Mouse (Mus musculus): ENCODE data around the gene Kcna10.
A peak's percentile ranks its signal among the peaks of the same experiment; 100 is the strongest.

Gene Kcna10

DNA sequence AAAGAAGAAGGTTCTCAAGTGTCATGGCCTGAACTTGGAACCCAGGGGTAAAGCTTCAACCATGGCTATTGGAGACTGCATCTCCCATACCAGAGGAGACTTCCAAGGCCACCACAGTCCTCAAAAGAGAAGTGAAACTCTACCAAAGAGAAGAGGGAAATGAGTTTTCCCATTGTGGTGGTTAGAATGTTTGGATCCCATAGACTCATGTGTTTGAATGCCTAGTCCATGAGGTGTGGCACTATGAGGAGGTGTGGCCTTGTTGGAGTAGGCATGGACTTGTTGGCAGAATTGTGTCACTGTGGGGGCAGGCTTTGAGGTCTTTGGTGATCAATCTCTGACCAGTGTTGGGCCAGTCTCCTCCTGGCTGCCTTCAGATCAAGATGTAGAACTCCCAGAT lies 22.3 kb downstream of the Kcna10 start:
- no peak for DNase-seq

DNA sequence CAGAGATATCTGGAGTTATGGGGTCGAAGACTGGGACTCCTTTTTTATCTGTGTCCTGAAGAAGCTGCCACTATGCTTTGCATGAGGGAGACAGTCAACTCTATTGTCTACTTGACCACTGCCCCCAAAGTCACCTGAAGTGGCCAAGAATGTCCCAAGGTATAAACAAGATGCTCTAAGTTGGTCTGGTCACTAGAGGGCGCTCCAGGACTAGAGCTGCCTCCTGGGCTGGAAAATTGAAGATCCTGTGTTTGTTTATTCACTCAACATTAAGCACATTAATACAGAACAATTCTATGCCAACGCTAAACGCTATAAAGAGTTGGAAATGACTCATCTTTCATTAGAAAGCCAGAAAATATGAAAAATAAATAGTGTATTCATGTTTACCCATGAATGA lies 23.1 kb downstream of the Kcna10 start:
- peak; percentile 74 for DNase-seq

DNA sequence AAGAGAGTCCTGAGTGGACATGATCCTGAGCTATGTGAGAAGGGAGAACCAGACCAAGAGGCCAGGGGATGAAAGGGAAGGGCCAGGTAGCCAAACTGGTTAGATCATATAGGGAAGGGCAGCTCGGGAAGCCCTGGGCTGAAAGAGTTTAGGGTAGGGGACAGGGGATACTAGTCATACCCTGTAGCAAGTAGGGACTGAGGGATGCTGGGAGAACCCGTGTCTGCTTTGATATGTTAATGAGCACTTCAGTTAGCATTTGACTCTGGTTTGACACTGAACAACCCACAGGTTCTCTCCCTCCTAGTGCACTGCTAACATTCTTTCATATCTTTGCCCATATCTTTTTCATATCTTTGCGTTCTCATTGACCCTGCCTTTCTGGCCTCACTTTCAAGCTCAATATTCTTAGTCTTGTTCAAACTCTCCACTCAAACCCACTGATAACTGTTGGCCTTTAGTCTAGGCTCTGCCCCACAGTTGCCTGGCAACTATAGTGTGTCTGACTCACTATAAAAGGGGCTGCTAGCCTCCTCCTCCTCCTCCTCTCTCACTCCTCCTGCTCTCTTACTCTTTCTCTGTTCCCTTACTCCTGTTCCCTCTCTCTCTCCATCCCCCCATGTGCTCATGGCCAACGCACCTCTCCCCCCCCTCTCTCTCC lies 23.8 kb downstream of the Kcna10 start:
- no peak for DNase-seq

DNA sequence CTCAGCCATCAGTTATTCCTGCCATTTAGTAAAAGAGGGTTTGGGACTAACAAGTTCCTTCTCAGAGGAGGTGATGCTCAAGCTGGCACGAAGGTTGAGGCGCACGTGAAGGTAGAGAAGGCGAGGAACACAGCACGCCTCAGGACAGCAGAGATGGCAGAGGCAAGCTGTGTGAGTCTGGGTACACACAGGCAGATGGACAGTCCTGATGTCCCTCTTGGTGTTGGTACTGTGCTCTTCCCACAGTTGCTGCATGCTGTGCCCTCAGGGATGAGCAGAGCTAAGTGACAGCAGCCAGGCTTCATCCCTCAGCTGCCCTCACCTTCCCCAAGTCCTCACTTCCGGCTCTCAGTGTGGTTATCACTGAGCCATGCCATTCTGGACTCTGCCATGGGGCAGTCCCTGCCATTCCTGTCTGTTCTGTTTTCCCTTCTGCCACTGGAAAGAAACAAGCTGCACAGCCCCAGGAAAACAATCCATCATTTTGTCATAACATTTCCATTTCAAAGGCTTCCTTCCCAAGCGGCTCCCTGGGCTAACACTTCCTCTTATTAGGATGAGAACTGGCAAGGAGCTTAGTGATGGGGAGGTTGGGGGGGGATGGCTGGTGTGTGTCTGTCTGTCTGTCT lies 24.9 kb downstream of the Kcna10 start:
- DNase-seq = peak; percentile 18

DNA sequence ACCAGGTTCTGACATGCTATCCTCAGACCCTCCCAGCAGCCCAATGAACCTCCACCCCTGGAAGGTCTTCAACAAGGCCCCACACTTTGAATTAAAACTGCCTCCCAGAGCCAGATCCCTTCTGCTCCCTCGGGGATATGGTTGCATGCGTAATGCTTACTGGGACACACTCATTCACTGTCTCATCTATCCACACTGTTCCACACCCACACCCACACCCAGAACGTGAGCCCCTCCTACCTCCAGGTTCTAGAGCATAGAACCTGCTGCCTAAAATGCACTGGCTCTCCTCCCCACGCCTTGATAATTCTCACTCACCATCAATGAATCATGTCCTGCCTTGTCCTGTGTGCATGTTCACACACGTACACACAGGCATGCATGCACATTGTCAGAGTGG lies 31.8 kb downstream of the Kcna10 start:
- DNase-seq = no peak

DNA sequence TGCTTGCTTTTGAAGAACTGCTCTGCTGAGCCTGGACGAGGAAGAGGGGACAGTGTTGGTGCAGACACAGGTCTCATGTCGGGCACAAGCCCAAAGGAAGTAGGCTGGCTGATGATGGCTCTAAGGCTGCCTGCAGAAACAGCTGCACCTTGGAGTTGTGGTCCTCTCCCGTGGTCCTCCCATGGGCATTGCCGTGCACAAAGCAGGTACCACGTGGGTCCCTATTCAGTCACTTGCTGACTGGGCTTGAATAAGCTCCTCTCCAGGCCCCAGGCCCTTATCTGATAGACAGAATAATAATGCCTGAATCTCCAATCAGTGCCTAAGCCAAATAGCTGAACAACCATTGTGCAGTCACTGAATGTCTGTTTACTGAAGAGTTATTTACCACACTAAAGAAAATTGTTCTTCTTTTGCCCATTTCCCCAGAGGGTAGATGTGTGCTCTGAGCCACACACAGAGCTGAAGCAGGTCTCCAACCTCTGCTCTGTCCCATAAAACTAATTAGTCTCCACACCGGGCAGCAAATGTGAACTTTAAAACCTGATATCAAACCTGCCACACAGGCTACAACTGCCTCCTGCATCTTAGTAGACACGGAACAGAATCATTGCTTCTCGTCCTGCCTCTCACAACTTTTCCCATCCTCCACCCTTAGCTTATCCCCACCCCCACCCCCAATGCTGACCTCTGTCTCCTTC lies 33.7 kb downstream of the Kcna10 start:
- DNase-seq = no peak

DNA sequence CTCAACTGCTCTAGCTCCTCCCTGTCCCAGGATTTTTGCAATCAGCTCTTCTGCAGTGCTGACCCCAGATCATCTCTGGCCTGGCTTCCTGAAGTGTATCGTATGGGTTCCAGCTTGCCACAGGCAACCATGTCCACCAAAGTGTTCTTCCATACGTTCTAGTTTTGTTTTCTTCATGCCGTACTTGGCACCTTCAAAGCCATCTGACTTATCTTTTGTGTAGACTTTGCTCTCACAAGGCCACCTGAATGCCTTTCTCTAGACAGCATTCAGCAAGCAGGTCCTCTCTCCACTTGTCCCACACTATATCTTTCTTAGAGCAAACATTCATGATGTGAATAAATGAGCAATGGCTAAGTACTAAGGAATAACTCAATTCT lies 34.2 kb downstream of the Kcna10 start:
- DNase-seq = no peak

DNA sequence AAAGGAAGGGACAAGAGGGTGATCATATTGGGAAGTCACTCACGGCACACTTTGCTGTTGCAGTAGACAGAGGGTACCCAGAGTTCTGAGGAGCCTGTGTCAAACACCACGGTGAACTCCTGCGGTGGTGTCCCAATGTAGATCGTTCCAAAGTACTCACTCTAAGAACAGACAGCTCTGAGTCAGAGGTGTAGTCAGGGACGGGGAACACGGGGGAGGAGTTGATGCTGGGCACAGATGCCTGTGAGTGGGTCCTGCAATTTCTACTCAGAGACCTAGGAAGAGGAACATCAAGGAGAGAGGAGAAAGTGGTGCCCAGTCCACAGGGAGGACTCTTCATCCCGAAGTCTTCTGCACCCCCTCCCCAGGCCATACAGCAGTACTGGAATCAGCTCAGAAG lies 35.7 kb downstream of the Kcna10 start:
- DNase-seq = no peak

DNA sequence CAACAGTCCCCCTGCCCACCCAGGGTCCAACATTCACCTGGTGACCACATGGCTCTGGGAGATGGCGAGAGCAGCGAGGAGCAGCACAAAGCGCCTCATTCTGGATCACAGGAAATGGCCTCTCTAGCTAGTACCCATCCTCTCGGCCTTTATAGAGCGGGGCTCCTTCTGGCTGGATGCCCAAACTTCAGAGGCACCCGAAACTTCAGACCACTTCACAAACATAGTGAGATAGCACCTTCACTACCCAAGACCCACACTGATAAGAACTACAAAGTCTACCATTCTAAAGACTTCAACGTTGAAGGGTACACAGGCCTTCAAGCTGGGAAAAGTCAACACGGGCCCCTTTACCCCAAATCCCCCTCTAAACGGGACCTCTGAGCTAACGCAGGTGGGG lies 38.8 kb downstream of the Kcna10 start, which contains the start of gene Cym:
Gene Cym (minus strand): TSS at position 125 of the 400 bp plus-strand sequence.
- no peak for DNase-seq

DNA sequence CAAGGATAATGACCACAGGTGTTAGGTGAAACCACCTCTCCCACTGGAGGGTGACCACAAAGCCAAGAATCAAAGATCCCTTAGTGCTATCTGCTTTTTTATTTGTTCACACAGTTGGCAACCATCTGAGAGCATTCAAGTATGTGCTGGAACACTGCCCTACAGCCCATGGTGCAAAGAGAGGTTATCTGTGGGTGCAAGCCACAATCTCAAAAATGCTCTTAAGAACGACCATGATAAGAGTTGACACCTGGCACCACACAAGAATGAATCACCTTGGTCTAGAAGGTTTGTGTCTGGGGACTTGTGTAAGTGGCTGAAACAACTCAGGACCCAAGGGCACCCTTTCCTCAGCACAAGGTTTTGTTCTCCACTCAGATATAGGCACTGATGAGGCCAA lies 40.4 kb downstream of the Kcna10 start:
- DNase-seq = peak; percentile 17

DNA sequence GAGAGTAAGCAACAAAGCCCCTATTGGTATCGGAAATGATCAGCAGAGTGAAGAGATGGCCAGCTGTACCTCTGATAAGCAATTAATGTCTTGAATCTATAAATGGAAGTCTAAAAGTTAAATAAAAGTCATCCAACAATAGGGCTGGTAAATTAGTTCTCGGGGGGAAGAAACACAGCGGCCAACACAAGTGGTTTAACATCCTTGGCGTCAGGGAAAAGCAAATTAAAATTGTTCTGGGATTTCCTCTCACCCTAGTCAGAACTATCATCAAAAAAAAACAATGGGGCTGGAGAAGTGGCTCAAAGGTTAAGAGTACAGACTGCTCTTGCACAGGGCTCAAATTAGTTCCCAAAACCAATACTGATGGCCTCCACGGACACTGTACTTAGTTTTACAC lies 43.0 kb downstream of the Kcna10 start:
- DNase-seq = no peak

DNA sequence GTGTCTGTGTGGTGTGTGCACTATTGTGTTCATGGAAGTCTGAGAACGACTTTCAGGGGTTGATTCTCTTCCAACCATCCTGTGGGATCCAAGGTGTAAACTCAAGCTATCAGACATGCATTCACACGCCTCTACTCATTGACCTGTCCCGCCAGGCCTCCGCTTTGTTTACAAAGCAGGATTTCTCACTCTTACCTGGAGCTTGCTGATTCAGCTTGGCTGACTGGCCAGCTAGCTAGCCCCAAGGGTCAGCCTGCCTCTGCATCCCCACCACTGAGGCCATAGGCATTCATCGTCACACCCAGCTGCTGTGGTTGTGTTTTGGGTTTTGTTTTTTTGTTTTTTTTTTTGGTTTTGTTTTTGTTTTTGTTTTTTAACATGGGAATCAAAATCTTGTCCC lies 46.4 kb downstream of the Kcna10 start:
- DNase-seq = no peak

DNA sequence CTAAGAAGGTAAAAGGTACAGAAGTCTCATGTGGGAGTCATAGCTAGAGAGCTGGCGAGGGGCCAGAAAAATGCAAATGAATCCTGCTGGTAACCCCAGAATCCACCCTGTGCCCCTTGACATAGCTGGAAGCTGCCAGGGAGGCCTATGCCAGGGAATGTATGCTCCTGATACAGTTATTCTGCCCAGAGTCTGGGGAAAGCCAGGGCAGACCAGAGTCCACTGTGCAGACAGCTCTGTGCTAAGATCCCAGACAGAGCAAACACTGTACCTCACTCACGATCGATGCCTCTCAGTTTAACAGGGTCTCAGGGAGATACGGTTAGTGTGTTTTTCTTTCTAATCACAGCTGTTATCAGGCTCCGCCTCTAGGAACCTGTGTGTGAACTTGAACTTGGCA lies 47.0 kb downstream of the Kcna10 start:
- no peak for DNase-seq

DNA sequence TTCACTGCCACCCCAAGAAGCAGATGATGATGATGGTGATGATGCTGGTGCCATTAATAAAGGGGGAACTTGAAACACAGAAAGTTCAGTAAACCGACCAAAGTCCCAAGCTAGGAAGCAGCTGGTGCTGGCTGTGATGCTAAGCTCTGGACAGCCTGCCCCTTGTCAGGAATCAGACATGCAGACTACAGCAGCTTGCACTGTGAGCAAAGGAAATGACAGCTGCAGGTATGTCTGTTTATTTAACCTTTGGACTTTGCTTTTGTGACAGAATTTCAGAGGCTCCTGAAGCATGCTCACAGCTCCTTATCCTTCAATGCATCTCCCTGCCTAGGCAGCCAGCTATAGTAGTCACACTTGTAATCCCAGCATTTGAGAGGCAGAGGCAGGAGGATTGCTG lies 47.7 kb downstream of the Kcna10 start, which contains the start of gene A630076J17Rik:
Gene A630076J17Rik (plus strand): TSS at position 88 of the 400 bp plus-strand sequence.
- DNase-seq = no peak

DNA sequence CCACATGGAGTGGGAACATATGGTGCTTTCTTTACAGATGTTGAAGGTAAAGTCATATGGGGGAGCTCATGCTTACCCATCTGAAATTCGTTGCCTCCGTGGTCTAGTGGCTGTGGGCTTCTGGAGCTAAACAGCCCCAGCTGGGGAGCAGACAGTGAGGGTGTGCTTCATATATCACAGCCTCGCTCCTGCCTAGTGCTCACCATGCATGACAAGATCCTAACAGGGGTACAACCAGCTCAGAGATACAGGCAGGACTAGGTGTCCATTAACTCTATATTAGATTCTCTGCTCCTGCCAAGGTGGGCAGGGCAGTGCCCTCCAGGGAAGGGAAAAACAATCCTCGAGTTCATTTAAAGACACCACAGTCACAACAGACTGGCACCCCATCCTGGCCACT lies 48.3 kb downstream of the Kcna10 start:
- no peak for DNase-seq

DNA sequence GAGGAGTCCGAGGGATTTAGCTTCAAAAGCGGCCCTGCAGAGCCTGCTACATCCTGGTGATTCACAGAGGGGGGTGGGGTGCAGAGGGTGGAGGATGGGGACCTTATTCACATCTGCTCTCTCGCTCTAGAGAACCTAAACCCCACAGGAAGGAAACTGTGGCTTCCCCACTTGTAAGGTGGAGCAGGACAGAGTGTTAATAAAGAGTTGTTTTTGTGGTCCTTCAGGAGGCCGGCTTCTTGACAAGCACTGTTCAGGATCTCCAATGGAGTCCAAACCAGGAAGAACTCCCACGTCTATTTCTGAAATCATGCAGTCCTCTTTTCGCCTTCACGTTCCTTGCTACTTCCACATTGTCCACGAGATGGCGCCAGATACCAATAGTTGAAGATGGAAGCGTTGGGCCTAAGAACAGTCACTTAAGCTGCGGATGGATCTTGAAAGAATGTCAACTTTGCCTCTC lies 50.5 kb downstream of the Kcna10 start:
- DNase-seq = peak; percentile 86

DNA sequence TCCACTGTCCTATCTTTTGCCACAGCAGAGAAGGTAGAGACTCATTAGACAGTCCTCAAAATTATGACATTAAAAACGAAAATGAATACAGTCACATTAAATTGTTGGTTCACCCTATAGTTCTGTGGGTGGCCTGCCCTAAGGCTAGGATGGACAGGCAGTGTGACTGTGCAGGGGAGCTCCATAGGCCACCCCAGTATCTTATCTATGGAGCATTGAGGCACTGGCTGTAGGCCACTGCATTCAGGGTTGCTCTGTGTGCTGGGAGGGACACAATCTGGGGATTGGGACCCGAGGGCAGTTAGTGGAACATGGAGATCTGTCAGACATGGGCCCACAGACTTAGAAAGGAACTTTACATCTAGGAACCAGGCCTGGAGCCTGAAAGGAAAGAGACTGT lies 51.1 kb downstream of the Kcna10 start:
- no peak for DNase-seq

DNA sequence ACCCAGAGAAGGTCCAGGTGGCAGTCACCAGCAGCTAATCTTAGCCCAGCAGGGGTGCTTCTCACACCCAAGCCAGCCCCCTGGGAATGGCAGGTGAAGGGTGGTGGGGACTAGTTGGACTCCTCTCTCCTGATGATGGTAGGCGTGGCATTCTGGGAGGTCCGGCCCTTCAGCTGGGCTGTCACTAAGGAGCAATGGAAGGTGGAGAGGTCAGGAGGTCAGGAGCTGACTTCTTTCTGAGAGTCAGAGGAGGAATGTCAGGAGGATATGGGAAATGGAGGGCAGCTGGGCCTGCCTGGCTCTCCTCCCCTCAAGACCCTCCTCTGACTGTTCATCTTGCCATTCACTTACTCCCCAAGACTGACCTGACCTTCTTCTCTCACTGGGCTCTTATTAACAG lies 55.2 kb downstream of the Kcna10 start:
- no peak for DNase-seq

DNA sequence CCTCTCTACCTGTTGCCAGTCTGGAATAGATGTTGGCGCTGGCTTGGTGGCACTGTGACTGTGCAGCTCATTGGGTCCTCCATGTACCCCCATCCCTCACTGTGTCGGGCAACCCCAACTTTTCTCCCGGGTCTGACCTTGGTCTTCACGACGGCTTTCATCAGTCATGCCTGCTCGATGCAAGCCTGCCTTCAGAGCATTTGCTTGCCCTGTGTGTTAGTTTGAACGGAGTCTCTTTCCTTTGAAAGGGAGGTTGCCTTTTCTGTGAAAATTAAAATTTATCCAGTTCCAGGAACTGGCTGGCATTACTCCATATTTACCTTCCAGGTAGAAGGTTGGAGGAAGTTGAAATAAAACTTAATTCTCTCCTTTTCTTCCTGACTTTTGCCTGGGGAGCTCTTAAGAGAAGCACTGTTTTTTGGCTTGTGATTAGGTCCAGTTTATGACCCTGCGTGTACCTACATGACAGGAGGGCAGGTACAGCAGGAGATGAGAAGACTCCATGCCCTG lies 55.7 kb downstream of the Kcna10 start:
- no peak for DNase-seq

DNA sequence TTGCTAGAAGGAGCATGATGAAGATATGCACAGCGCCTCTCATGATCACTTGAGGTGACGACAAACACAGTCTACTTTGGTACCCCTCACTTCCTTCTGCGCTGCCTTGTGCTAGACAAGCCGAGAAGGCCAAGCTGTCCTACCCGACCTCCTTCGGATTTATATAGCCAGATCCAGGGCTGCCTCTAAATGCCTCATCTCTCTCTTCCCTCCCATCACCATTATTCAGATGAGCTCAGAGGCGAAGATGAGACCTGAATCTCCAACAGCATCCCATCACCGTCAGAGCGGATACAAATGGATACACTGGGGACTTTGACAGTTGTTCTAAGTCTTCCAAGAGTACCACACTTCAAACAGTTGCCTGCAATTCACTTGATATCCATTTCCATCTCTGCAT lies 56.8 kb downstream of the Kcna10 start, which contains the start of gene Prok1:
Gene Prok1 (minus strand): TSS at position 101 of the 400 bp plus-strand sequence.
- no peak for DNase-seq

DNA sequence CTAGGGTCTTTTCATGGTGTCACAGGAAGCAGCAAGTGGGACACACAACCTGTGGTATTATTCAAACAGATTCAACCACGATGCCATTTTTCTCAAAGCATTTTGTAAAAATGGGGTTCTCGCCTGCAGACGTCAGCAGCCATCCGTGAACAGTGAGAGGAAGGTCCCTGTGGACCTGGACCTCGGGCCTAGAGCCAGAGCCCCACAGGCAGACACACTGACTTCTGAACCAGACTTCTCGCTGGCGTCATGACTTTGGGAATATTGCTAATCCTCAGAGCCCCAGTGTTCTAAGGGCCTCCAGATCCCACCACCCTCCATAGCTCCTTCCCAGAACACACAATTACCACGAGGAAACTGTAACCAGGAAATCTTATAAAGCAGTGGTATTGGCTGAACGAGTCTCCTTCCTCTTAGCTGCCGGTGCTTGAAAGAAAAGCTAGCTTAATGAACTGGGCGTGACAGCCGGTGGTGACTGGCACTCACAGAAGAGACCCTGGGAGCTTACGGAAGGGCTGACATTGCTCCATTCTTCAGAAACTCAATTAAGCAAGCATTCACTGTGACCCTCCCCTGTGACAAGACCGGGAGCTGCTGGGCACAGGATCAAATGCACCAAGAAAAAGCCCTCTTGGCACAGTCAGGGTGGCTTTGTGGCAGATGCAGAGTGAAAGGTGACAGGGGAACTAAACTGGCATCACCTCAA lies 58.7 kb downstream of the Kcna10 start:
- no peak for DNase-seq
